Mouse (Mus musculus) heart, postnatal 0 days (tissue): Measurements from ENCODE around the gene Ern1.

Source experiments
- CTCF ChIP-seq: IDR thresholded peaks from 2 replicates; pipeline ENCODE4 v1.5.1; 2016; ENCODE audit warnings: antibody characterized with exemption, control low read depth, low read depth
- EP300 ChIP-seq: IDR thresholded peaks from 2 replicates; pipeline ENCODE4 v1.6.1; 2016; ENCODE audit warnings: antibody characterized with exemption, low read depth

DNA sequence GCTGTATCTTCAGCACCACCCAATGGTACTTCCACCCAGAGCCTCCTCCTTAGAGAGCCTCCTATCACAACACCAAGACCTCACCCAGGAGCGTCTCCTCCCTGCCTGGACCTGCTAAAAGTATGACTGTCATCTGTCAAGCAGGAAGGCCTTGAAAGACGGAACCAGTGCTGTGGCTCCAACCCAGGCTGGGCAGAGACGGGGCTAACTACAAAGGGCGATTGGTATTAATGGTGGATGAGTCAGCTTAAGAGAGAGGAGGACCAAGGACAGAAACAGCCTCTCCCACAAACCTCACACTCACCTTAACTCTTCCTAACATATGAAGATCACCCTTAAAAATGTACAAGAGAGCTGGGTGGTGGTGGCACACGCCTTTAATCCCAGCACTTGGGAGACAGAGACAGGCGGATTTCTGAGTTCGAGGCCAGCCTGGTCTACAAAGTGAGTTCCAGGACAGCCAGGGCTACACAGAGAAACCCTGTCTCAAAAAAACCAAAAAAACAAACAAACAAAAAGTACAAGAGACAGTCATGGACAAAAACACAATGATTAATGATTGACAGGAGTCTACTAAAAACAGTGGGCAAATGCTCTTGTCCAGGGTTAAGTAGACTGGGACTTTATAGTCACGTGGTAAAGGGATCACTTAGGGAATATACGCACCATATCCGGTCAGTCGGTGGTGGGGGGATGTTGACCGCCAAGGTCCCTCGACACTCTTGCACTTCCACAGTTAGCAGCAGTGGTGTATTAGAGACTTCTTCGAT is 23.8 kb upstream of the Ern1 start:
- TF ChIP-seq CTCF (no peak), EP300 (no peak)
